Mouse (Mus musculus) neural tube, embryonic 12.5 days (tissue): ENCODE results near the gene Fgfr2. TPM values are rescaled to one million over a fixed set of nuclear protein-coding genes. Genes with fewer than 3 reads are reported as not detected.
"Not testable (repeated sequence)": the region's sequence is repeated elsewhere in the genome, so short reads cannot be mapped to it uniquely, and the experiment has no call there.

Source experiments
- ATAC-seq: fragments of 200-750 bp; cut with Nextera tagmentation; 2 replicates; pipeline ENCODE4 v1.8.0; 2017; ENCODE audit warnings: low read depth, mild to moderate bottlenecking, moderate TSS enrichment, moderate library complexity; ENCODE audit not compliant: low FRiP score
- H3K27ac ChIP-seq: fragments of 300-500 bp; sonication (generic); 2 replicates; pipeline ENCODE4 v1.5.1; 2016
- H3K27me3 ChIP-seq: fragments of 300-500 bp; sonication (generic); replicated peaks from 2 replicates; pipeline ENCODE4 v1.6.1; 2016; ENCODE audit warnings: mild to moderate bottlenecking
- H3K36me3 ChIP-seq: fragments of 300-500 bp; sonication (generic); 2 replicates; pipeline ENCODE4 v1.6.1; 2016; ENCODE audit warnings: mild to moderate bottlenecking
- H3K4me1 ChIP-seq: fragments of 300-500 bp; sonication (generic); 2 replicates; pipeline ENCODE4 v1.6.1; 2016
- H3K4me2 ChIP-seq: fragments of 300-500 bp; sonication (generic); replicated peaks from 2 replicates; pipeline ENCODE4 v1.6.1; 2016; ENCODE audit warnings: mild to moderate bottlenecking
- H3K4me3 ChIP-seq: fragments of 300-500 bp; sonication (generic); 2 replicates; pipeline ENCODE4 v1.5.1; 2016
- H3K9ac ChIP-seq: fragments of 300-500 bp; sonication (generic); 2 replicates; pipeline ENCODE4 v1.6.1; 2016; ENCODE audit warnings: mild to moderate bottlenecking
- H3K9me3 ChIP-seq: fragments of 300-500 bp; sonication (generic); 2 replicates; pipeline ENCODE4 v1.6.1; 2016; ENCODE audit warnings: mild to moderate bottlenecking
- WGBS: fragments of 180-500 bp; shearing (Covaris S2); methylation state at CpG from one replicate; pipeline ENCODE4 v1.1.7; 2016; 5-methylcytosine and 5-hydroxymethylcytosine counted together
- polyA plus RNA-seq: library from polyadenylated mRNA; unstranded; fragments of >200 nt; fragmentation: Nextera tagmentation; extraction: Ambion mirVana; gene quantifications from 2 replicates; pipeline ENCODE4 v1.2.1, GENCODE M21; 2016

Fgfr2 gene
- polyA plus RNA-seq, 1 experiment from 2014 or later, result 65.0 TPM

DNA sequence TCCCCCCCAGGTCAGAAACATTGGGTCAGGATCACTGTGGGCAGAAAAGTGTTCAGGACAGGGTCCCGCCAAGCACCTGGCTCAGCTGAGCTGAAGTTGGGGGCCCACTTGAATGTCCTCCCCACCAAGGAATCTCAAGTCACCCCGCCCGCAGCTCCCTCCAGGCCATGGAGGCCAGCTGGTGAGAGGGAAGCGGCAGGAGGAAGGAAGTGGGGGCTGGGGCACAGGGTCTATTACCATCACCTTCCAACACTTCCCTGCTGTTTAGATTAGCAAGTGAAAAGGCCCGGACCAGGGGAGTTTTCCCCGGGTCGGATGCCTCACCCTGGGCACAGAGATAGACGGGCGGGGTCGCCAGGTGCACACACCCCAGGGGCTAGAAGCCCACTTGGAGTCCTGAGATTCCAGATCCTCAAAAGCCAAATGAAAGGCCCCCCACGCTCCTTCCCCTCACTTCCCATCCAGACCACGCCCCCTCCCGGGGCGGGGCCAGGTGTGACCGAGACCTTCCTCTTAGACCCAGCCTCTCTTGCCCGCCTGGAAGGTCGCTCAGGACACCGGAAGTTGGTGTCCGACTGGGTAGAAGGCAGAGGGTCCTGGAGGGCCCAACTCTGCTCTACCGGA, 8.2 kb downstream of the Fgfr2 start:
- 10% methylated on average over 20 of the region's 20 CpGs for WGBS
- no peak overlapping the region for H3K27ac ChIP-seq
- H3K4me1 ChIP-seq, result peaks cover 89% of the 10 kb centered on the region
- peak overlapping the region; percentile 48 for H3K4me2 ChIP-seq
- no peaks in the 10 kb centered on the region for H3K36me3 ChIP-seq
- ATAC-seq, result no peak
- H3K27me3 ChIP-seq, result no peaks in the 10 kb centered on the region
- no peak overlapping the region for H3K9ac ChIP-seq
- H3K4me3 ChIP-seq, result 0 out of 2 replicates have a peak overlapping the region, but pooled peaks have one; percentile 5
- no peaks in the 10 kb centered on the region for H3K9me3 ChIP-seq

GRCm38 (mm10) chr7:133113185-133113895, 9.8 kb downstream of the Fgfr2 start:
- Histone ChIP-seq H3K4me1 (peaks cover 81% of the 10 kb centered on the region), H3K4me2 (no peak overlapping the region), H3K4me3 (no peak overlapping the region), H3K9ac (no peak overlapping the region), H3K27ac (no peak overlapping the region), H3K27me3 (no peaks in the 10 kb centered on the region), H3K9me3 (no peaks in the 10 kb centered on the region), H3K36me3 (no peaks in the 10 kb centered on the region)
- ATAC-seq, result no peak
- WGBS, result 74% methylated on average over 8 of the region's 8 CpGs

DNA sequence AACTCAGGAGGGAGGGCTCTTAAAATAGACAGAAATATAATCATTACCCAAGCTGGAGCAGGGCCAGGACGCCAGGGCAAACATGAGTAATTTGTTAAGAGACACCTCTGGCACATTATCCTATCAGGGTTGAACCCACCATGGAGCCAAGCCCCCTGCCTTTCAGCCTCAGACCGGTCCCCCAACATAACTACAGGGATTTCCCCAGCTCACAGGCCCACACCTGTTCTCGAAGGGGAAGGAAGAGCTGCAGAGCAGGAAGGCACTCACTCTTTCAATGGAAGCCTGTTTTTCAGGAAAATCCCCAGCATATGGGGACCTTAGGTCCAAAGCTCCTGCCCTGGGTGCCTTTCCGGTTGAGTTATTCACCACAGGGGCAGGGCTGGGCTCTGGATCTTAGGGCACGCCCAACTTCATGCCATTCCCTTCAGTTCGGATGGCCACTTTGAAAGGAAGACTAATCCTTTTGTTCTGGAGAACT, 10.8 kb downstream of the Fgfr2 start:
- H3K36me3 ChIP-seq, result no peaks in the 10 kb centered on the region
- H3K4me3 ChIP-seq, result no peak overlapping the region
- 12% methylated on average over 6 of the region's 6 CpGs for WGBS
- H3K27me3 ChIP-seq, result no peaks in the 10 kb centered on the region
- H3K4me1 ChIP-seq, result peaks cover 73% of the 10 kb centered on the region
- no peak overlapping the region for H3K27ac ChIP-seq
- no peak for ATAC-seq
- no peak overlapping the region for H3K4me2 ChIP-seq
- no peaks in the 10 kb centered on the region for H3K9me3 ChIP-seq
- no peak overlapping the region for H3K9ac ChIP-seq

DNA sequence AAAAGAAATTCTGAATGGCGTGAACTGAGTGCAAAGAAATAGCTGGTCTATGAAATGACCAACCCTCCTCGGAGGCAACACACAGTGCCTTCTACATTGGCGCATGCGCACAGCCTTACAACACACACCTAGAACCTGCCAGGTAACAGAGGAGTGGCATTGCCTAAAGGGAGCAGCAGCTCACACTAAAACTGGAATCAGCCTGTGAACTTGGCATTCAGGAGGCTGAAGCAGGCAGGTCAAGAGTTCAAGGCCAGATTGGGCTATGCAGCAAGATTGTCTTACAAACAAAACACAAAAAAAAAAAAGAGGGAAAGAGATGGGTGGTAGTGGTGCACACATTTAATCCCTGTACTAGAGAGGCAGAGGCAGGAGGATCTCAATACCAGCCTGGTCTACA, 13.7 kb downstream of the Fgfr2 start:
- Histone ChIP-seq H3K4me3 (no peak overlapping the region), H3K4me1 (peaks cover 46% of the 10 kb centered on the region), H3K9ac (no peak overlapping the region), H3K27me3 (no peaks in the 10 kb centered on the region), H3K4me2 (no peak overlapping the region), H3K27ac (no peak overlapping the region), H3K9me3 (no peaks in the 10 kb centered on the region), H3K36me3 (no peaks in the 10 kb centered on the region)
- no peak for ATAC-seq
- 95% methylated on average over 4 of the region's 4 CpGs for WGBS

DNA sequence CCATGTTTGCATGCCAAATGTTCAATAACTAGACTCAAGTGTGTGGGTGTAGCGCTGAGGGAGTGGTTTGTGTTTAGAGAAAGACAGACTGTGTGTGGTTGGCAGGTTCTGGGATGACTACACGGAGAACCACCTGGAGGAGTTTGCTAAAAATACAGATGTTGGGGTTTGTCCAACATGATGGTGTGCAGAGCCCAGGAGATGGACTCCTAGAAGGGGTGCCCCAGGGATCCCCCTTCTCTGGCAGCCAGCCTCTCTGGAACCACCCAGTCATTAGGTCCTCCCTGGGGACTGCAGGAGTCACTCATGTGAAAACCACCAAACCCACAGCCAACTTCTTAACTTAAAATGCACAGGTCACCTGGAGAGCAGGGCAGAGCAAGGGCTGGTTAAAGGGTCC, 14.5 kb downstream of the Fgfr2 start:
- 93% methylated on average over 2 of the region's 2 CpGs for WGBS
- peaks cover 40% of the 10 kb centered on the region for H3K4me1 ChIP-seq
- no peak overlapping the region for H3K27ac ChIP-seq
- no peaks in the 10 kb centered on the region for H3K9me3 ChIP-seq
- H3K9ac ChIP-seq, result no peak overlapping the region
- no peak for ATAC-seq
- no peak overlapping the region for H3K4me2 ChIP-seq
- no peak overlapping the region for H3K4me3 ChIP-seq
- no peaks in the 10 kb centered on the region for H3K36me3 ChIP-seq
- no peaks in the 10 kb centered on the region for H3K27me3 ChIP-seq

GRCm38 (mm10) chr7:133102578-133102977, 20.6 kb downstream of the Fgfr2 start:
- Histone ChIP-seq H3K4me2 (no peak overlapping the region), H3K9me3 (no peaks in the 10 kb centered on the region), H3K36me3 (no peaks in the 10 kb centered on the region), H3K27ac (no peak overlapping the region), H3K27me3 (no peaks in the 10 kb centered on the region), H3K4me1 (peaks cover 15% of the 10 kb centered on the region), H3K4me3 (no peak overlapping the region), H3K9ac (no peak overlapping the region)
- 50% methylated on average over 3 of the region's 3 CpGs for WGBS
- ATAC-seq, result no peak

DNA sequence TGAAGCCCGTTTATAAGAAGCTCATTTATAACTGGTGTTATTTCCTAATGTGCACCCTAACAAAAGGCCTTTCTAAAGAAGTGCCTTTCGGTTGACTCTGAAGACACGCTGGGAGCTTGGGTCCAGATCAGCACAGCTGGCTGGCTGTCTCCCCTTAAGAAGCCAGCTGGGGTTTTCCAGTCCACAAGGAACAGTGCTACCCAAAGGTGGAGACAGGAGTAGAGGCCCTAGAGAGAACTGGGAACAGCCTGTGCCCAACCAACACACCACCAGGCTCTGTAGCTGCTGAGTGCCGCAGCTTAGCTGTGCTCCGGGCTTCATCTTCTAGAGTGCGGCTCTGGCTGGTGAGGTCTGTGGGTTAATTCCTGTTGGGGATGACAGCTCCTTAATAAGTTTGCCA, 22.1 kb downstream of the Fgfr2 start:
- no peak overlapping the region for H3K4me2 ChIP-seq
- no peak overlapping the region for H3K4me3 ChIP-seq
- H3K36me3 ChIP-seq, result no peaks in the 10 kb centered on the region; the same call in 1 of the 2 replicates
- H3K9ac ChIP-seq, result no peak overlapping the region
- H3K27ac ChIP-seq, result no peak overlapping the region
- H3K27me3 ChIP-seq, result no peaks in the 10 kb centered on the region
- peaks cover 15% of the 10 kb centered on the region for H3K4me1 ChIP-seq
- H3K9me3 ChIP-seq, result no peaks in the 10 kb centered on the region
- no peak for ATAC-seq
- 73% methylated on average over 6 of the region's 6 CpGs for WGBS

DNA sequence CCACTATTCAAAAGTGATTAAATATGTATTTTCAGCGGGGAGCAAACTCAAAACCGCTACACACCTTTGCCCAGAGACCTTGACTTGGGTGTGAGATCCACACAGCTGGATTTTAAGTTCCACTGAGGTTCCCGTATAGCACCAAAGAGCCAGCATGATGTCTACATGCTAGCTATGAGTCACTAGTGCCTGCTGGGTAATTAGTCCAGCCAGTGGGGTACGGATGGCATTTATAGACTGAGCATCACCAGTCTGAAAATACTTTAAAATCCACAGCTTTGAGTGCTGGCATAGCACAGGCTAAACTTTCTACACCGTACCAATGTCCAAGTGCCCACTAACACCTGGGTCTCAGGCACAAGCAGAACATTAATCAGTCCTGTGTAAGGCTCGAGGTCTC, 23.0 kb downstream of the Fgfr2 start:
- Histone ChIP-seq H3K4me3 (no peak overlapping the region), H3K4me1 (peaks cover 15% of the 10 kb centered on the region), H3K36me3 (no peaks in the 10 kb centered on the region; the same call in 1 of the 2 replicates), H3K27ac (no peak overlapping the region), H3K27me3 (no peaks in the 10 kb centered on the region), H3K4me2 (no peak overlapping the region), H3K9ac (no peak overlapping the region), H3K9me3 (no peaks in the 10 kb centered on the region)
- 50% methylated on average over 6 of the region's 6 CpGs for WGBS
- ATAC-seq, result no peak

GRCm38 (mm10) chr7:133099266-133099665, 23.9 kb downstream of the Fgfr2 start:
- Histone ChIP-seq H3K4me1 (peaks cover 12% of the 10 kb centered on the region), H3K9me3 (no peaks in the 10 kb centered on the region), H3K27me3 (no peaks in the 10 kb centered on the region), H3K27ac (no peak overlapping the region), H3K4me2 (no peak overlapping the region), H3K4me3 (no peak overlapping the region), H3K9ac (no peak overlapping the region), H3K36me3 (peaks cover 4% of the 10 kb centered on the region; the same call in 1 of the 2 replicates)
- no peak for ATAC-seq
- 63% methylated on average over 4 of the region's 4 CpGs for WGBS

GRCm38 (mm10) chr7:133098118-133098793, 24.9 kb downstream of the Fgfr2 start:
- ATAC-seq, result no peak
- WGBS, result 89% methylated on average over 12 of the region's 12 CpGs

GRCm38 (mm10) chr7:133095610-133096009, 27.5 kb downstream of the Fgfr2 start:
- peaks cover 12% of the 10 kb centered on the region for H3K4me1 ChIP-seq
- H3K36me3 ChIP-seq, H3K27me3 ChIP-seq, H3K27ac ChIP-seq, H3K9me3 ChIP-seq, H3K4me3 ChIP-seq, ATAC-seq, H3K9ac ChIP-seq, H3K4me2 ChIP-seq: not testable (repeated sequence)
- WGBS, result 88% methylated on average over 7 of the region's 7 CpGs

More at GRCm38 (mm10) chr7:133098118-133098793, 24.9 kb downstream of the Fgfr2 start:
- H3K4me1 ChIP-seq, result peaks cover 12% of the 10 kb centered on the region
- H3K4me3 ChIP-seq, result no peak overlapping the region
- peaks cover 6% of the 10 kb centered on the region; the same call in 1 of the 2 replicates for H3K36me3 ChIP-seq
- no peak overlapping the region for H3K4me2 ChIP-seq
- no peaks in the 10 kb centered on the region for H3K9me3 ChIP-seq
- no peak overlapping the region for H3K9ac ChIP-seq
- no peak overlapping the region for H3K27ac ChIP-seq
- H3K27me3 ChIP-seq, result no peaks in the 10 kb centered on the region

- WGBS, result 89% methylated on average over 9 of the region's 9 CpGs
- no peak overlapping the region for H3K4me3 ChIP-seq
- no peaks in the 10 kb centered on the region for H3K9me3 ChIP-seq
- H3K9ac ChIP-seq, result no peak overlapping the region
- no peaks in the 10 kb centered on the region for H3K27me3 ChIP-seq
- H3K4me1 ChIP-seq, result peaks cover 7% of the 10 kb centered on the region
- H3K36me3 ChIP-seq, result peaks cover 6% of the 10 kb centered on the region; the same call in 1 of the 2 replicates
- H3K27ac ChIP-seq, result no peak overlapping the region
- no peak overlapping the region for H3K4me2 ChIP-seq
- no peak for ATAC-seq
Observed at GRCm38 (mm10) chr7:133094711-133095495, 28.2 kb downstream of the Fgfr2 start.
